Mouse (Mus musculus) lung, postnatal 4 days (tissue): Measurements from ENCODE around the gene Olfr1249.
"Not testable (repeated sequence)": the region's sequence is repeated elsewhere in the genome, so short reads cannot be mapped to it uniquely, and the experiment has no call there.

Experiments
- DNase-seq, 2 experiments: peaks; one replicate each; pipeline ENCODE4 v3.0.0; 2021

The Olfr1249 gene

GRCm38 (mm10) chr2:89634883-89635282, at the start of gene Olfr1249:
TSS of gene Olfr1249 (minus strand) at chr2:89634983.
- DNase-seq, result no peak

GRCm38 (mm10) chr2:89671836-89672235, 37.1 kb upstream of the Olfr1249 start, which contains the start of gene Olfr1251:
TSS of gene Olfr1251 (minus strand) at chr2:89671936.
- DNase-seq, result no peak

DNA sequence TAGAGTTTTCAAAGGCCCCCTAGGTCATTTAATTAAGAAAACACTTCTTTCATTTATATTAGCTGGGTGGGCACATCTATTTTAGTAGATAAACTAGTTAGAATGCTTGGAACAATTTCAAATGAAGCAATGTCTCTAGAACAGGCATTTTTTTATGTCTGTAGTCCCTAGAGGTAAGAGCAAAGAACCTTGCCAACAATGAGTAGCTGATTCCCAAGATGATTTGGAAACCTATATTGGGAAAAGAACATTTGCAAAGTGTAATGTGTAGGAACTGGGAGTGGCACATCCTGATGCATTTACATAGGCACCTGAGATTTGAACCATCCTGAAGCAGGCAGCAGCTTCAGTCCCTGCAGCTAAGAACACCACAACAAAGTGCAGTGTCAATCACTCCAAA, 26.6 kb upstream of the Olfr1249 start, which contains the start of gene Olfr1250:
Olfr1250 (minus strand) TSS at position 101 of the 400 bp plus-strand sequence.
- DNase-seq, result no peak

GRCm38 (mm10) chr2:89618145-89618544, 16.6 kb downstream of the Olfr1249 start, which contains the start of gene Olfr1248:
TSS of gene Olfr1248 (minus strand) at chr2:89618245.
- DNase-seq, result not testable (repeated sequence)

DNA sequence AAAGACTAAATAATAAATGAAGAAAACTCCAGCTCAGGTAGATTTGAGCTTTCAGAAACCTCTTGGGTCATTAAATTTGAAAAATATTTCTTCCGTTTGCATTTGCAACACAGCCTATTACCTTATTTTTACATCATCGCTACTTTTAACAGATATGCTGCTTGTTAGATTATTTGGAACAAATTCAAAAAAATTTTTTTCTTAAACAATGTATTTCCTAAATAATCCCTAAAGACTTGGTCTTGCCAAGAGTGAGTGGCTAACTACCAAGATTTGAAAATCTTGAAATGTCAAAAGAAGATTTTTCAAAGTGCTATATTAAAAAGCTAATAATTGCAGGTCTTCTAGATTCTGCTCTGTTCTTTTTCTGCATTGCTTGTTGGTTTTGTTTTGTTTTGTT, 20.8 kb downstream of the Olfr1249 start, which contains the start of gene Olfr1247:
Olfr1247 (minus strand) TSS at position 101 of the 400 bp plus-strand sequence.
- DNase-seq, result no peak

DNA sequence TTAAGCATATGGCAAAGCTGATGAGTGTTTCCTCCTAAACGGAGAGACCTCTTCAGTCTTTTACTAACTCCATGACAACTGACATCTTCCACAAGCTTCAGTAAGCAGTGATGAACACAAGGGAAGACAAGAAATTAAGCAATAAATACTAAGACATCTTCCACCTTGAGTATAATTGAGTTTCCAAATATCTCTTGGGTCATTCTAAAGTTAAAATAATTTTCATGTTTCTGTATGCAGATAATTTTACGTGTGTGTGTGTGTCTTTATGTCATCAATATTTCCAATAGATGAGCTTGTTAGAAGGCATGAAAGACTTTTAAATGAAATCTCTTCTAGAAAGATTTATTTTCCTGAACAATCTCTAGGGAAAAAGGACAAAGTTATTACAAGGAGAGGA, 41.7 kb downstream of the Olfr1249 start, which contains the start of gene Olfr1246:
Olfr1246 (minus strand) TSS at position 101 of the 400 bp plus-strand sequence.
- DNase-seq, result no peak
